Mouse (Mus musculus) stomach, postnatal 0 days (tissue): Measurements from ENCODE around the gene Clca3a2. TPM values are rescaled to one million over a fixed set of nuclear protein-coding genes. Genes with fewer than 3 reads are reported as not detected.
"Not testable (repeated sequence)": the region's sequence is repeated elsewhere in the genome, so short reads cannot be mapped to it uniquely, and the experiment has no call there.

Source experiments
- ATAC-seq: fragments of 200-750 bp; cut with Nextera tagmentation; 2 replicates; pipeline ENCODE4 v1.8.0; 2017; ENCODE audit not compliant: low FRiP score, low TSS enrichment
- DNase-seq: peaks from one replicate; pipeline ENCODE4 v3.0.0-alpha.2; 2016; ENCODE audit warnings: low spot score
- H3K27ac ChIP-seq: fragments of 300-500 bp; sonication (generic); replicated peaks from 2 replicates; pipeline ENCODE4 v1.5.1; 2014; ENCODE audit warnings: mild to moderate bottlenecking, control low read depth
- H3K27me3 ChIP-seq: fragments of 300-500 bp; sonication (generic); 2 replicates; pipeline ENCODE4 v1.6.1; 2014; ENCODE audit warnings: low read length; ENCODE audit not compliant: control insufficient read depth, insufficient read depth
- H3K36me3 ChIP-seq: fragments of 300-500 bp; sonication (generic); 2 replicates; pipeline ENCODE4 v1.6.1; 2014; ENCODE audit warnings: low read length, mixed read lengths; ENCODE audit not compliant: control insufficient read depth, insufficient read depth
- H3K4me1 ChIP-seq: fragments of 300-500 bp; sonication (generic); replicated peaks from 2 replicates; pipeline ENCODE4 v1.6.1; 2014; ENCODE audit warnings: antibody characterized with exemption; ENCODE audit not compliant: control insufficient read depth, insufficient read depth
- H3K4me2 ChIP-seq: fragments of 300-500 bp; sonication (generic); replicated peaks from 2 replicates; pipeline ENCODE4 v1.6.1; 2014; ENCODE audit warnings: low read depth, mild to moderate bottlenecking, control low read depth, moderate library complexity
- H3K4me3 ChIP-seq: fragments of 300-500 bp; sonication (generic); 2 replicates; pipeline ENCODE4 v1.5.1; 2014; ENCODE audit warnings: low read depth, low read length, control low read depth
- H3K9ac ChIP-seq: fragments of 300-500 bp; sonication (generic); 2 replicates; pipeline ENCODE4 v1.6.1; 2014; ENCODE audit warnings: mild to moderate bottlenecking, low read length, control low read depth, mixed read lengths
- H3K9me3 ChIP-seq: fragments of 300-500 bp; sonication (generic); 2 replicates; pipeline ENCODE4 v1.6.1; 2016; ENCODE audit warnings: low read length; ENCODE audit not compliant: control insufficient read depth
- CTCF ChIP-seq: IDR thresholded peaks from 2 replicates; pipeline ENCODE4 v1.5.1; 2016; ENCODE audit warnings: antibody characterized with exemption, low read depth, mild to moderate bottlenecking, moderate library complexity
- EP300 ChIP-seq: optimal IDR thresholded peaks from 2 replicates; pipeline ENCODE3; 2016; ENCODE audit warnings: antibody characterized with exemption
- WGBS: fragments of 180-500 bp; shearing (Covaris S2); extraction: QIAGEN DNeasy Blood & Tissue Kit; methylation state at CpG from one replicate; pipeline ENCODE4 v1.1.7; 2014; 5-methylcytosine and 5-hydroxymethylcytosine counted together
- polyA plus RNA-seq: library from polyadenylated mRNA; unstranded; fragments of >200 nt; fragmentation: Nextera tagmentation; extraction: Ambion mirVana; gene quantifications from 2 replicates; pipeline ENCODE4 v1.2.1, GENCODE M21; 2015

The Clca3a2 gene
- polyA plus RNA-seq, 1 experiment from 2014 or later, result 0.23 TPM

- H3K4me1 ChIP-seq, result no peaks in the 10 kb centered on the region
- no peaks in the 10 kb centered on the region for H3K9me3 ChIP-seq
- no peaks in the 10 kb centered on the region for H3K36me3 ChIP-seq
- ATAC-seq (no peak), DNase-seq (no peak)
- TF ChIP-seq EP300 (no peak), CTCF (no peak)
- no peak overlapping the region for H3K4me2 ChIP-seq
- H3K9ac ChIP-seq, result no peak overlapping the region
- 39% methylated on average over 1 of the region's 1 CpGs for WGBS
- no peaks in the 10 kb centered on the region for H3K27me3 ChIP-seq
- H3K4me3 ChIP-seq, result no peak overlapping the region
- no peak overlapping the region for H3K27ac ChIP-seq
Measured at GRCm38 (mm10) chr3:144820632-144821031, 1.3 kb upstream of the Clca3a2 start.

DNA sequence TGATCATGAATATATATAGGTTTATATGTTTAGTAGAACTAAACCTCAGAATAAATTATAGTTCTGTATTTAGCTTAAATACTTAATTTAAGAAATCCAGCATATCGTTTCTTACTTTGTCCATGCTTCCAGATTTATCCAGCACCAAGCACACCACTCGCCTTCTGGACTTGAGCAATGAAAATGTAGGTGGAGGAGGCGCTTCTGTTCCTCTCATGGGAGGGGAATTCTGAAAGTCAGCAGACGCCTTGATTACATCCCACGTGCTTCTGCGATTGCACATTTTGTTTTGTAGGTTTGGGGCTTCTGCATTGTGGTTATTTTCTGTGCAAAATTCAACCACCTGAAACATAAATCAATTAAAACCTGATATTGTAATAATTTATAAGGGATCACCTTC is 6.0 kb downstream of the Clca3a2 start:
- not testable (repeated sequence) for H3K27ac ChIP-seq, H3K4me1 ChIP-seq, H3K27me3 ChIP-seq, H3K9me3 ChIP-seq, H3K36me3 ChIP-seq, H3K4me2 ChIP-seq, DNase-seq, ATAC-seq, H3K4me3 ChIP-seq, H3K9ac ChIP-seq
- 86% methylated on average over 6 of the region's 6 CpGs for WGBS

GRCm38 (mm10) chr3:144811821-144812220 is 7.5 kb downstream of the Clca3a2 start:
- Histone ChIP-seq H3K4me3 (no peak overlapping the region), H3K27ac (no peak overlapping the region), H3K9ac (no peak overlapping the region), H3K9me3 (no peaks in the 10 kb centered on the region), H3K36me3 (no peaks in the 10 kb centered on the region), H3K4me1 (no peaks in the 10 kb centered on the region), H3K4me2 (no peak overlapping the region), H3K27me3 (no peaks in the 10 kb centered on the region)
- ATAC-seq, result no peak
- DNase-seq, result no peak
- 36% methylated on average over 3 of the region's 3 CpGs for WGBS
- TF ChIP-seq CTCF, result peak; percentile 23; the same call in 1 of the 2 replicates
- no peak for TF ChIP-seq EP300

DNA sequence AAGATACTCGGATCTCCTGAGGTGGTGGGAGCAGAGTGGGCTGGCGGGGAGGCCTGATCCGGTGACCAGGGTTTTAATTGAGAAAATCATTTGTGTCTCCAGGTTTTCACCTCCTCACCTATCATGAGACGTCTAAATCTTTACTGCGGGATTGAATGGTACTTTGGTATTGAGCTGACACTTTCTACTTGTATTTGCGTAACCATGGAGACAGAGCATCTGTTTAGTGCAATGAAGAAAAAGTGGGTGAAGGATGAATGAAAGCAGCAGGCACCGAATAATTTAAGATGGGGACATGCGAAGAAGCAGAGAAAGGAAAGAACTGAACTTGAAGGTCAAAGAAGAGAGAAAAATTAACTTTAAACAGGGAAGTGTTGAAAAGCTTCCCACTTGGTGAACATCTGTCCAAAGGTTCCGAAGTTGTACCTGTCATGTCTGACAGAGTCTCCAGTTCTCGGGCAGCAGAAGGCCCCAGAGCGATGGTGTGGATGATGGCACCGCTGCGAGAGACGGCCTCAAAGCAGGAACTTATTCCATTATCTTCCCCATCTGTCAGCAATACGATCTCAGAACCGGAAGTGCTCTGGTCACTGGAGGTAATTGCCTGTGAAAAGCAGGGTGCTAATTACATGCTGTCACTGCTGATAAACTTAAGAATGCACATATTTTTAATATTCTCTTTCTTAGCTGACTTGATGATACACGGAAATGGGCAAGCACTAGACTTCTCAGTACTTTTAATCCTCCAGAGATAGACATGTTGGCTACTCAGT is 11.0 kb downstream of the Clca3a2 start:
- not testable (repeated sequence) for H3K36me3 ChIP-seq, H3K27me3 ChIP-seq, H3K9ac ChIP-seq, DNase-seq, H3K27ac ChIP-seq, H3K4me1 ChIP-seq, ATAC-seq, H3K4me2 ChIP-seq, H3K9me3 ChIP-seq, H3K4me3 ChIP-seq
- WGBS, result 76% methylated on average over 14 of the region's 17 CpGs

- not testable (repeated sequence) for H3K4me1 ChIP-seq, H3K36me3 ChIP-seq
- 59% methylated on average over 2 of the region's 2 CpGs for WGBS
Measured at GRCm38 (mm10) chr3:144806626-144807025, 12.7 kb downstream of the Clca3a2 start.

GRCm38 (mm10) chr3:144801861-144802260 is 17.4 kb downstream of the Clca3a2 start:
- Histone ChIP-seq H3K4me3 (no peak overlapping the region), H3K4me2 (no peak overlapping the region), H3K9me3 (no peaks in the 10 kb centered on the region), H3K36me3 (no peaks in the 10 kb centered on the region), H3K4me1 (no peaks in the 10 kb centered on the region), H3K27ac (no peak overlapping the region), H3K9ac (no peak overlapping the region), H3K27me3 (no peaks in the 10 kb centered on the region)
- 34% methylated on average over 8 of the region's 8 CpGs for WGBS
- ATAC-seq (no peak), DNase-seq (peak; percentile 66)
- TF ChIP-seq EP300 (no peak), CTCF (peak; percentile 66)

More at GRCm38 (mm10) chr3:144806626-144807025, 12.7 kb downstream of the Clca3a2 start:
- H3K9me3 ChIP-seq, DNase-seq, H3K4me2 ChIP-seq, ATAC-seq, H3K27ac ChIP-seq, H3K4me3 ChIP-seq, H3K9ac ChIP-seq, H3K27me3 ChIP-seq: not testable (repeated sequence)
